Mouse (Mus musculus) CH12.LX (cell line): ENCODE data around the gene Ldah.

ENCODE experiments used
- BHLHE40 ChIP-seq: IDR thresholded peaks from 2 replicates; pipeline ENCODE4 v1.6.1; 2011; ENCODE audit warnings: mild to moderate bottlenecking, low read depth, low read length, improper control_type of control experiment
- CTCF ChIP-seq, 2 experiments: IDR thresholded peaks in 1 of 2; conservative IDR thresholded peaks in 1 of 2; 2 replicates each; pipeline ENCODE4 v1.5.1; 2011 to 2012; ENCODE audit warnings: low read depth in 2 of 2, low read length in 2 of 2, improper control_type of control experiment in 1 of 2, inconsistent platforms in 1 of 2, mild to moderate bottlenecking in 1 of 2, moderate library complexity in 1 of 2
- EP300 ChIP-seq: IDR thresholded peaks from 2 replicates; pipeline ENCODE4 v1.6.1; 2011; ENCODE audit warnings: low read length, improper control_type of control experiment
- MAZ ChIP-seq: IDR thresholded peaks from 2 replicates; pipeline ENCODE4 v1.6.1; 2012; ENCODE audit warnings: low read depth, mild to moderate bottlenecking, inconsistent platforms, low read length, improper control_type of control experiment, moderate library complexity
- POLR2A ChIP-seq: IDR thresholded peaks from 2 replicates; pipeline ENCODE4 v1.6.1; 2011; ENCODE audit warnings: low read depth, mild to moderate bottlenecking, improper control_type of control experiment, low read length
- SMC3 ChIP-seq: IDR thresholded peaks from 2 replicates; pipeline ENCODE4 v1.6.1; 2011; ENCODE audit warnings: low read depth, low read length, improper control_type of control experiment
- UBTF ChIP-seq: IDR thresholded peaks from 2 replicates; pipeline ENCODE4 v1.6.1; 2012; ENCODE audit warnings: low read depth, mild to moderate bottlenecking, inconsistent platforms, low read length, improper control_type of control experiment, moderate library complexity
- ZNF384 ChIP-seq: IDR thresholded peaks from 2 replicates; pipeline ENCODE4 v1.6.1; 2012; ENCODE audit warnings: low read depth, low read length, improper control_type of control experiment, inconsistent platforms

DNA sequence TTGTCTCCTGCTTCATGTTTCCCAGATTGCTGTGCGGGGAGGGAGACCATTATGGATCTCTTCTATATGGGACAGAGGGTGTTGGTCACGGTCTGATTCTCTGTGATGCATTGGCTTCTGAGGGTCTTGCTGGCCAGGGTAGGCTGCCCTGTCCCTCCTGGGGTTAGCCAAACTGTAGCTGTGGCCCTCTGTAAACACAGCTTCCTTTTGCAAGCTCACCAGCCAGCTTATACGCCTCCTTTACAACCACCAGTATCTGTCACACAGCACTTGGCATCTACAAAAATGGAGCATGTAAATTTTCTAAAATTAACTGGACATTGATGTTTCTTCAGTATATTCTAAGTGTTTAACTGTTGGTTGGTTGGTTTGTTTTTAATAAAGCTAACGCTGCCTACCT, 67.5 kb downstream of the Ldah start:
- TF ChIP-seq EP300 (no peak), POLR2A (no peak), CTCF (conservative IDR thresholded peaks at IDR 0.05 in 1 of 2, IDR thresholded peaks at IDR 0.05 in 1 of 2; ENCODE audit: low read depth in 2 of 2, low read length in 2 of 2) (no peak), SMC3 (no peak), ZNF384 (no peak), UBTF (no peak), MAZ (no peak), BHLHE40 (no peak)
